Mouse (Mus musculus) liver, embryonic 14.5 days (tissue): ENCODE data around the gene Ctu1. TPM values are rescaled to one million over a fixed set of nuclear protein-coding genes. Genes with fewer than 3 reads are reported as not detected.

Experiments used
- ATAC-seq: fragments of 200-750 bp; cut with Nextera tagmentation; 2 replicates; pipeline ENCODE4 v1.8.0; 2017; ENCODE audit warnings: moderate number of reproducible peaks, mild to moderate bottlenecking, moderate library complexity; ENCODE audit not compliant: insufficient read depth
- DNase-seq, 3 experiments: peaks; one replicate each; pipeline ENCODE4 v3.0.0-alpha.2; 2012 to 2013; ENCODE audit warnings: low read depth in 3 of 3, low spot score in 3 of 3
- H3K27ac ChIP-seq: fragments of 300-500 bp; sonication (generic); 2 replicates; pipeline ENCODE4 v1.5.1; 2014; ENCODE audit warnings: moderate library complexity, mild to moderate bottlenecking, control low read depth, inconsistent platforms
- H3K27me3 ChIP-seq: fragments of 300-500 bp; sonication (generic); 2 replicates; pipeline ENCODE4 v1.6.1; 2014; ENCODE audit warnings: mild to moderate bottlenecking, low read length, moderate library complexity; ENCODE audit not compliant: control insufficient read depth, insufficient read depth
- H3K36me3 ChIP-seq: fragments of 300-500 bp; sonication (generic); replicated peaks from 2 replicates; pipeline ENCODE4 v1.6.1; 2014; ENCODE audit warnings: low read depth; ENCODE audit not compliant: control insufficient read depth, insufficient read depth
- H3K4me1 ChIP-seq, 2 experiments: fragments of 200-500 bp in 1 of 2; fragments of 300-500 bp in 1 of 2; sonication (generic) in 1 of 2; replicated peaks; 2 replicates each; pipeline ENCODE4 v1.6.1; 2012 to 2014; ENCODE audit warnings: antibody characterized with exemption in 1 of 2, inconsistent platforms in 1 of 2, low read length in 1 of 2; ENCODE audit not compliant: control insufficient read depth in 2 of 2, insufficient read depth in 2 of 2
- H3K4me2 ChIP-seq: fragments of 300-500 bp; sonication (generic); 2 replicates; pipeline ENCODE4 v1.6.1; 2014; ENCODE audit warnings: low read depth, mild to moderate bottlenecking, control low read depth, moderate library complexity
- H3K4me3 ChIP-seq, 2 experiments: fragments of 200-500 bp in 1 of 2; fragments of 300-500 bp in 1 of 2; sonication (generic) in 1 of 2; 2 replicates each; pipeline ENCODE4 v1.5.1; 2012 to 2014; ENCODE audit warnings: low read depth in 2 of 2, low read length in 2 of 2, mild to moderate bottlenecking in 2 of 2, control low read depth in 1 of 2, inconsistent platforms in 1 of 2, moderate library complexity in 1 of 2; ENCODE audit not compliant: insufficient read depth in 1 of 2
- H3K9ac ChIP-seq: fragments of 300-500 bp; sonication (generic); replicated peaks from 2 replicates; pipeline ENCODE4 v1.6.1; 2014; ENCODE audit warnings: mild to moderate bottlenecking, control low read depth, moderate library complexity
- H3K9me3 ChIP-seq: fragments of 300-500 bp; sonication (generic); 2 replicates; pipeline ENCODE4 v1.6.1; 2016; ENCODE audit warnings: low read length, mixed read lengths; ENCODE audit not compliant: control insufficient read depth
- CTCF ChIP-seq: IDR thresholded peaks from 2 replicates; pipeline ENCODE4 v1.5.1; 2016; ENCODE audit warnings: antibody characterized with exemption, low read depth, control low read depth
- EP300 ChIP-seq: IDR thresholded peaks from 2 replicates; pipeline ENCODE4 v1.6.1; 2016; ENCODE audit warnings: antibody characterized with exemption, low read depth
- WGBS: fragments of 180-500 bp; shearing (Covaris S2); extraction: QIAGEN DNeasy Blood & Tissue Kit; methylation state at CpG from one replicate; pipeline ENCODE4 v1.1.7; 2014; ENCODE audit not compliant: insufficient replicate concordance; 5-methylcytosine and 5-hydroxymethylcytosine counted together
- polyA plus RNA-seq, 2 experiments: library from polyadenylated mRNA; depleted of rRNA in 1 of 2; stranded (reverse) in 1 of 2; unstranded in 1 of 2; fragments of >200 nt; fragmentation: Nextera tagmentation in 1 of 2; extraction: Ambion mirVana in 1 of 2; gene quantifications; 2 replicates each; pipeline versions ENCODE4 v1.2.1 to v1.2.3; 2012 to 2014

Gene Ctu1
- polyA plus RNA-seq, 2 experiments, result 2.2 to 3.1 TPM

GRCm38 (mm10) chr7:43643046-43643652 lies 28.7 kb upstream of the Ctu1 start:
- DNase-seq, result no peak
- H3K27ac ChIP-seq, result no peak overlapping the region

DNA sequence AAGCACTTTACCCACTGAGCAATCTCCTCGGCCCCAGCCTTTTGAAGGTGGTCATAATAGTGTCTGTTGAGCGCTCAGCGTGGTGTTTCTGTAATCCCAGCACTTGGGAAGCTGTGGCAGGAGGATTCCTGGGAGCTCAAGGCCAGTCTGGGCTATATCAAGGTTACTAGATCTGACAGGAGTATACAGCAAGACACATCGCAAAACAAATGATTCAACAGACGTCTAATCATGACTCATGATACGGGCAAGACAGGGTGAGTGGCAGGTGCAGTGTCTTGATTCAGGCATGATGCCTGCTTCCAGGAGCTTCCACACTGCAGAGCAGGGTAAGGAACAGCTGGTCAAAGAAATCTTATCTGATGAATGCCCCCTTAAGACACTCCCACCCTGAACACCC lies 19.1 kb upstream of the Ctu1 start:
- no peak for ATAC-seq
- no peak overlapping the region for H3K27ac ChIP-seq
- H3K4me1 ChIP-seq, result no peaks in the 10 kb centered on the region
- H3K4me3 ChIP-seq, result no peak overlapping the region
- H3K27me3 ChIP-seq, result no peaks in the 10 kb centered on the region
- no peak for TF ChIP-seq EP300
- no peak for TF ChIP-seq CTCF
- 64% methylated on average over 6 of the region's 6 CpGs for WGBS
- H3K9me3 ChIP-seq, result no peaks in the 10 kb centered on the region
- no peak for DNase-seq
- H3K36me3 ChIP-seq, result no peaks in the 10 kb centered on the region
- H3K4me2 ChIP-seq, result no peak overlapping the region
- no peak overlapping the region for H3K9ac ChIP-seq

More at GRCm38 (mm10) chr7:43643046-43643652, 28.7 kb upstream of the Ctu1 start:
- ATAC-seq, result no peak
- TF ChIP-seq EP300 (no peak), CTCF (no peak)
- WGBS, result 58% methylated on average over 17 of the region's 17 CpGs
- H3K4me3 ChIP-seq, result no peak overlapping the region
- H3K36me3 ChIP-seq, result no peaks in the 10 kb centered on the region
- H3K9ac ChIP-seq, result no peak overlapping the region
- H3K9me3 ChIP-seq, result no peaks in the 10 kb centered on the region
- H3K4me2 ChIP-seq, result no peak overlapping the region
- no peaks in the 10 kb centered on the region for H3K27me3 ChIP-seq
- H3K4me1 ChIP-seq, result no peaks in the 10 kb centered on the region; a peak in 1 of 4 replicates

GRCm38 (mm10) chr7:43654519-43654918 lies 17.3 kb upstream of the Ctu1 start:
- DNase-seq (no peak), ATAC-seq (no peak)
- no peaks in the 10 kb centered on the region for H3K4me1 ChIP-seq
- TF ChIP-seq EP300 (no peak), CTCF (no peak)
- no peaks in the 10 kb centered on the region for H3K27me3 ChIP-seq
- H3K4me2 ChIP-seq, result no peak overlapping the region
- H3K36me3 ChIP-seq, result no peaks in the 10 kb centered on the region
- H3K4me3 ChIP-seq, result no peak overlapping the region
- WGBS, result 26% methylated on average over 3 of the region's 3 CpGs
- no peak overlapping the region for H3K9ac ChIP-seq
- H3K9me3 ChIP-seq, result no peaks in the 10 kb centered on the region
- H3K27ac ChIP-seq, result no peak overlapping the region

GRCm38 (mm10) chr7:43656232-43656631 lies 15.6 kb upstream of the Ctu1 start:
- no peak overlapping the region for H3K27ac ChIP-seq
- DNase-seq (no peak), ATAC-seq (no peak)
- 13% methylated on average over 6 of the region's 6 CpGs for WGBS
- H3K4me1 ChIP-seq, result no peaks in the 10 kb centered on the region
- no peak overlapping the region for H3K4me2 ChIP-seq
- no peaks in the 10 kb centered on the region for H3K9me3 ChIP-seq
- H3K27me3 ChIP-seq, result no peaks in the 10 kb centered on the region
- H3K36me3 ChIP-seq, result no peaks in the 10 kb centered on the region
- H3K9ac ChIP-seq, result no peak overlapping the region
- TF ChIP-seq EP300, result no peak
- no peak for TF ChIP-seq CTCF
- H3K4me3 ChIP-seq, result no peak overlapping the region

DNA sequence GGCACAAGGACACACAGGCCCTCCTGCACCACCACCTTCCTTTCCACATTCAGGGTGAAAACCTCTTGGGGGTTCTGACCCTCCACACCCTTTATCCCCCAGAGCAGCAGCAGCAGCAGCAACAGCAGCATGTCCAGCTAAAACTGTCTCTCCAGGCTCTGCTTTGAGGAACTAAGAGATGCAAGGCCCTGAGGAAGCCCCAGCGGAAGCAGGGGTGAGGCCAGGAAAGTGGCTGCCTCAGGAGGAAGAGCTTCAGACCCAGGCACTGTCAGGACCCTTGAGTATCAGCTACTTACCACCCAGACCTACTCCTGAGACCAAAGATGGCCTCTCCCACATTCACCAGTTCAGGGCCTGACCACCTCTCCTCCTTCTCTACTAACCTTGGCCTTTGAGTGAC lies 11.8 kb upstream of the Ctu1 start, which contains the start of gene Siglece:
Gene Siglece, minus strand, starts transcription at position 160 of the 400 bp plus-strand sequence.
- WGBS, result 16% methylated on average over 1 of the region's 1 CpGs
- Histone ChIP-seq H3K27ac (no peak within 1 kb of the TSS), H3K4me2 (no peak within 1 kb of the TSS), H3K27me3 (no peaks in the 10 kb centered on the region), H3K9me3 (no peaks in the 10 kb centered on the region), H3K9ac (no peak within 1 kb of the TSS), H3K4me3 (no peak within 1 kb of the TSS), H3K36me3 (no peaks in the 10 kb centered on the region), H3K4me1 (no peaks in the 10 kb centered on the region)
- DNase-seq (no peak), ATAC-seq (no peak)
- TF ChIP-seq CTCF (no peak), EP300 (no peak)
